9 mouse cellular contexts compared by ENCODE assay signal in genomic region chrX:36183625-36184024, GRCm38 (mm10). TPM values are rescaled to one million over a fixed set of nuclear protein-coding genes. Genes with fewer than 3 reads are reported as not detected.
DNase-seq lines count a peak whose midpoint lies in the region; ATAC-seq and TF ChIP-seq lines count a peak whose summit lies in the region.
"Had no signal": no experiment of that assay in that cellular context is flagged by ENCODE, and none has a peak within 500 bp of the region (broad histone marks: within the 10 kb centered on the region; RNA-seq: fewer than 3 reads in every experiment).

No protein-coding gene starts in this region.

- TF ChIP-seq EP300 in MEL (IDR thresholded peaks at IDR 0.05; ENCODE audit: low read depth in 1 of 2, low read length in 2 of 2) = no peak

- no peak overlapping the region for H3K27ac ChIP-seq in MEL (ENCODE audit: control insufficient read depth, low read depth, low read length)
- no peak overlapping the region for H3K27ac ChIP-seq in kidney, embryonic 16.5 days (ENCODE audit: low read length)
- H3K27ac ChIP-seq in intestine, embryonic 15.5 days = no peak overlapping the region
- H3K27ac ChIP-seq: stomach, embryonic 15.5 days had no signal

- no peak overlapping the region for H3K4me2 ChIP-seq in kidney, embryonic 16.5 days (replicated peaks; ENCODE audit: low read depth, low read length)
- H3K4me2 ChIP-seq in intestine, embryonic 15.5 days (replicated peaks) = no peak overlapping the region
- H3K4me2 ChIP-seq: stomach, embryonic 15.5 days had no signal

- no peaks in the 10 kb centered on the region for H3K36me3 ChIP-seq in MEL (ENCODE audit: control insufficient read depth in 1 of 2, insufficient read depth in 2 of 2, low read length in 2 of 2)
- H3K36me3 ChIP-seq in kidney, embryonic 16.5 days (ENCODE audit: insufficient read depth, low read length) = no peaks in the 10 kb centered on the region
- H3K36me3 ChIP-seq in intestine, embryonic 15.5 days = no peaks in the 10 kb centered on the region
- H3K36me3 ChIP-seq: stomach, embryonic 15.5 days had no signal

- no peaks in the 10 kb centered on the region for H3K4me1 ChIP-seq in MEL (ENCODE audit: control insufficient read depth in 1 of 2, insufficient read depth in 2 of 2, low read length in 2 of 2)
- no peaks in the 10 kb centered on the region for H3K4me1 ChIP-seq in kidney, embryonic 16.5 days (ENCODE audit: insufficient read depth, low read length)
- H3K4me1 ChIP-seq in intestine, embryonic 15.5 days (replicated peaks) = no peaks in the 10 kb centered on the region
- H3K4me1 ChIP-seq: stomach, embryonic 15.5 days had no signal

- ATAC-seq in kidney, embryonic 16.5 days (ENCODE audit: low FRiP score, low TSS enrichment) = peak; percentile 46; the same call in 1 of the 2 replicates
- no peak for ATAC-seq in intestine, embryonic 15.5 days

- H3K9me3 ChIP-seq in MEL (replicated peaks; ENCODE audit: insufficient read depth, low read length) = no peaks in the 10 kb centered on the region
- no peaks in the 10 kb centered on the region for H3K9me3 ChIP-seq in kidney, embryonic 16.5 days (ENCODE audit: low read length)
- H3K9me3 ChIP-seq in intestine, embryonic 15.5 days = no peaks in the 10 kb centered on the region
- H3K9me3 ChIP-seq: stomach, embryonic 15.5 days had no signal

- H3K4me3 ChIP-seq in MEL (ENCODE audit: control insufficient read depth in 1 of 2, insufficient read depth in 1 of 2, low read depth in 2 of 2, low read length in 2 of 2) = no peak overlapping the region
- H3K4me3 ChIP-seq in kidney, embryonic 16.5 days (ENCODE audit: low read length) = no peak overlapping the region
- no peak overlapping the region for H3K4me3 ChIP-seq in intestine, embryonic 15.5 days (replicated peaks)
- H3K4me3 ChIP-seq: stomach, embryonic 15.5 days had no signal

- DNase-seq in layer of hippocampus, postnatal 10 days (ENCODE audit: low spot score in 2 of 2) = peak; percentile 54 to 67
- DNase-seq in layer of hippocampus, adult 8-10 months (ENCODE audit: low spot score in 2 of 2) = no peak
- DNase-seq in CD4-positive helper T cell, adult 2 months (ENCODE audit: low read depth, low spot score) = peak; percentile 26
- peak; percentile 48 for DNase-seq in MEL (ENCODE audit: low read depth, low spot score)
- peak; percentile 61 for DNase-seq in embryo, embryonic 10 days (ENCODE audit: low spot score)
- DNase-seq in retina, embryonic 14.5 days (ENCODE audit: low spot score) = peak; percentile 57

- H3K9ac ChIP-seq in MEL (ENCODE audit: control insufficient read depth, low read depth, low read length, poor library complexity, severe bottlenecking) = no peak overlapping the region
- no peak overlapping the region for H3K9ac ChIP-seq in kidney, embryonic 16.5 days (replicated peaks; ENCODE audit: low read length)
- H3K9ac ChIP-seq in intestine, embryonic 15.5 days = no peak overlapping the region
- H3K9ac ChIP-seq: stomach, embryonic 15.5 days had no signal

- peak; percentile 66 for TF ChIP-seq RAD21 in MEL (IDR thresholded peaks at IDR 0.05; ENCODE audit: low read depth, low read length)

- no peak for TF ChIP-seq POLR2A in MEL (IDR thresholded peaks at IDR 0.05; ENCODE audit: control insufficient read depth in 1 of 2, insufficient read depth in 1 of 2, low read depth in 1 of 2, low read length in 2 of 2, poor library complexity in 1 of 2)

- no peaks in the 10 kb centered on the region for H3K79me2 ChIP-seq in MEL (ENCODE audit: control insufficient read depth, insufficient read depth, low read length, poor library complexity)

- no peaks in the 10 kb centered on the region for H3K27me3 ChIP-seq in MEL (ENCODE audit: control insufficient read depth in 1 of 2, insufficient read depth in 2 of 2, low read length in 2 of 2)
- no peaks in the 10 kb centered on the region for H3K27me3 ChIP-seq in kidney, embryonic 16.5 days (ENCODE audit: insufficient read depth, low read length)
- H3K27me3 ChIP-seq in intestine, embryonic 15.5 days (replicated peaks) = no peaks in the 10 kb centered on the region
- H3K27me3 ChIP-seq: stomach, embryonic 15.5 days had no signal

- peak; percentile 34 to 69 (median 61) for TF ChIP-seq CTCF in MEL (IDR thresholded peaks at IDR 0.05 in 2 of 3, conservative IDR thresholded peaks at IDR 0.05 in 1 of 3; ENCODE audit: control insufficient read depth in 1 of 3, insufficient read depth in 1 of 3, low read depth in 2 of 3, low read length in 3 of 3, poor library complexity in 1 of 3, severe bottlenecking in 1 of 3)

TF ChIP-seq in MEL, 35 proteins besides CTCF, POLR2A, EP300 and RAD21:
- TF ChIP-seq ZC3H11A (IDR thresholded peaks at IDR 0.05; ENCODE audit: low read depth, low read length) (peak; percentile 64), SMC3 (IDR thresholded peaks at IDR 0.05; ENCODE audit: low read depth, low read length) (peak; percentile 85), NRF1 (IDR thresholded peaks at IDR 0.05; ENCODE audit: insufficient read depth, low read depth, low read length, poor library complexity, severe bottlenecking) (no peak)

RNA-seq across cellular contexts. Expression of gene Zcchc12, which starts 12.1 kb away (rescaled TPM):
- 10 to 100 TPM; 73.2 to 74.0 TPM for total RNA-seq in layer of hippocampus, postnatal 10 days (2021)
- total RNA-seq in layer of hippocampus, adult 8-10 months (2022) = 10 to 100 TPM; 47.1 to 54.1 (median 48.1) TPM
- not detected in 2 replicates for total RNA-seq in MEL (2012; rRNA removed)
- not detected for polyA plus RNA-seq in MEL (2012; ENCODE audit: insufficient read depth in 1 of 2, insufficient read length in 2 of 2, low read depth in 1 of 2, low replicate concordance in 2 of 2, missing spikeins in 1 of 2)
- polyA plus RNA-seq in kidney, embryonic 16.5 days (2015; fragmentation: Nextera tagmentation; extraction: Ambion mirVana) = 5.1 and 6.1 TPM in 2 replicates
- 18.6 and 19.6 TPM in 2 replicates for polyA plus RNA-seq in intestine, embryonic 15.5 days (2015; fragmentation: Nextera tagmentation; extraction: Ambion mirVana)

Comparison
In these comparisons a context has a peak if more than half of its experiments do, and no peak if none do; other contexts are left out.
1. DNase-seq: peak in layer of hippocampus, postnatal 10 days (2 of 2), CD4-positive helper T cell, adult 2 months (single experiment), MEL (single experiment), embryo, embryonic 10 days (single experiment) and retina, embryonic 14.5 days (single experiment); none in layer of hippocampus, adult 8-10 months (0 of 2).
2. RNA of gene Zcchc12, which starts 12.1 kb away (total RNA-seq): 73.2 to 74.0 TPM in layer of hippocampus, postnatal 10 days and 47.1 to 54.1 TPM in layer of hippocampus, adult 8-10 months; not detected in MEL; every median in the first group is over 10 times any median in the second.